Comparison of ENCODE assay signal across 9 mouse cellular contexts in genomic region chr19:47450261-47451137, GRCm38 (mm10). TPM values are rescaled to one million over a fixed set of nuclear protein-coding genes. Genes with fewer than 3 reads are reported as not detected.
DNase-seq lines count a peak whose midpoint lies in the region; ATAC-seq lines count a peak whose summit lies in the region.
"Had no signal": no experiment of that assay in that cellular context is flagged by ENCODE, and none has a peak within 500 bp of the region (broad histone marks: within the 10 kb centered on the region; RNA-seq: fewer than 3 reads in every experiment).

No protein-coding gene starts in this region.

- H3K9me3 ChIP-seq in midbrain, embryonic 11.5 days (ENCODE audit: control insufficient read depth, low read length) = no peaks in the 10 kb centered on the region
- H3K9me3 ChIP-seq in midbrain, embryonic 16.5 days (replicated peaks; ENCODE audit: control insufficient read depth, low read length, poor library complexity, severe bottlenecking) = no peaks in the 10 kb centered on the region
- no peaks in the 10 kb centered on the region for H3K9me3 ChIP-seq in stomach, embryonic 16.5 days (replicated peaks; ENCODE audit: control insufficient read depth, low read length)

- 13% methylated on average over 8 of the region's 8 CpGs for WGBS in midbrain, embryonic 11.5 days
- 27% methylated on average over 8 of the region's 8 CpGs for WGBS in midbrain, embryonic 16.5 days
- 39% methylated on average over 8 of the region's 8 CpGs for WGBS in stomach, embryonic 16.5 days

- ATAC-seq in CD4-positive, CD25-positive, alpha-beta regulatory T cell, adult 4 months = no peak
- ATAC-seq in midbrain, embryonic 11.5 days (ENCODE audit: low FRiP score) = peak; percentile 44; the same call in 1 of the 2 replicates
- no peak for ATAC-seq in midbrain, embryonic 16.5 days
- peak; percentile 42; the same call in 1 of the 2 replicates for ATAC-seq in stomach, embryonic 16.5 days (ENCODE audit: insufficient read depth, low FRiP score)

- H3K27me3 ChIP-seq in midbrain, embryonic 11.5 days (ENCODE audit: control insufficient read depth, insufficient read depth, low read length) = no peaks in the 10 kb centered on the region
- H3K27me3 ChIP-seq in midbrain, embryonic 16.5 days (ENCODE audit: control insufficient read depth, insufficient read depth, low read depth, low read length) = no peaks in the 10 kb centered on the region
- no peaks in the 10 kb centered on the region for H3K27me3 ChIP-seq in stomach, embryonic 16.5 days (ENCODE audit: control insufficient read depth, insufficient read depth, low read length)

- peak; percentile 57 for DNase-seq in CD4-positive, CD25-positive, alpha-beta regulatory T cell, adult 2 months (ENCODE audit: low read depth, low spot score)
- DNase-seq in midbrain, embryonic 11.5 days (ENCODE audit: low spot score, missing footprints) = no peak
- DNase-seq in induced T-regulatory cell, adult 2 months (ENCODE audit: low read depth) = peak; percentile 38
- no peak for DNase-seq in lung, postnatal 36 days
- no peak for DNase-seq in adrenal gland, postnatal 36 days

- no peaks in the 10 kb centered on the region for H3K36me3 ChIP-seq in midbrain, embryonic 11.5 days (ENCODE audit: control insufficient read depth, insufficient read depth, low read length)
- H3K36me3 ChIP-seq in midbrain, embryonic 16.5 days (ENCODE audit: control insufficient read depth, insufficient read depth, low read length) = no peaks in the 10 kb centered on the region
- H3K36me3 ChIP-seq in stomach, embryonic 16.5 days (ENCODE audit: control insufficient read depth, insufficient read depth, low read length) = no peaks in the 10 kb centered on the region

- H3K27ac ChIP-seq in midbrain, embryonic 11.5 days (ENCODE audit: low read depth, low read length) = no peak overlapping the region
- no peak overlapping the region for H3K27ac ChIP-seq in midbrain, embryonic 16.5 days (ENCODE audit: low read length)
- H3K27ac ChIP-seq in stomach, embryonic 16.5 days (ENCODE audit: low read length) = peak overlapping the region; percentile 68
- H3K27ac ChIP-seq: left cerebral cortex, adult 2 months had no signal

- no peak overlapping the region for H3K4me3 ChIP-seq in midbrain, embryonic 11.5 days (ENCODE audit: low read depth, low read length)
- no peak overlapping the region for H3K4me3 ChIP-seq in midbrain, embryonic 16.5 days (ENCODE audit: low read depth, low read length)
- no peak overlapping the region for H3K4me3 ChIP-seq in stomach, embryonic 16.5 days (replicated peaks; ENCODE audit: low read length)
- H3K4me3 ChIP-seq: left cerebral cortex, adult 2 months had no signal

- peaks cover 15% of the 10 kb centered on the region for H3K4me1 ChIP-seq in midbrain, embryonic 11.5 days (ENCODE audit: control insufficient read depth, insufficient read depth, low read length)
- peaks cover 16% of the 10 kb centered on the region for H3K4me1 ChIP-seq in midbrain, embryonic 16.5 days (ENCODE audit: control insufficient read depth, insufficient read depth, low read length)
- H3K4me1 ChIP-seq in stomach, embryonic 16.5 days (ENCODE audit: control insufficient read depth, insufficient read depth, low read length) = peaks cover 68% of the 10 kb centered on the region

- no peak overlapping the region for H3K9ac ChIP-seq in midbrain, embryonic 11.5 days (ENCODE audit: low read length)
- no peak overlapping the region for H3K9ac ChIP-seq in midbrain, embryonic 16.5 days (ENCODE audit: low read depth, low read length)
- peak overlapping the region; percentile 20; the same call in 1 of the 2 replicates for H3K9ac ChIP-seq in stomach, embryonic 16.5 days (ENCODE audit: low read length)

- no peak overlapping the region for H3K4me2 ChIP-seq in midbrain, embryonic 11.5 days
- no peak overlapping the region for H3K4me2 ChIP-seq in midbrain, embryonic 16.5 days (ENCODE audit: low read length)
- H3K4me2 ChIP-seq in stomach, embryonic 16.5 days (ENCODE audit: low read depth, low read length) = no peak overlapping the region

RNA-seq across cellular contexts. Expression of gene Sh3pxd2a, which starts 13.7 kb away (rescaled TPM):
- 1 to 10 TPM in 1 of 2 experiments, under 1 TPM in 1; 0.60 to 1.9 TPM for polyA plus RNA-seq in CD4-positive, CD25-positive, alpha-beta regulatory T cell, adult 4 months (2017; shearing (Covaris generic))
- polyA plus RNA-seq in midbrain, embryonic 11.5 days (2014; fragmentation: Nextera tagmentation; extraction: Ambion mirVana) = 4.0 and 4.1 TPM in 2 replicates
- polyA plus RNA-seq in midbrain, embryonic 16.5 days (2015; fragmentation: Nextera tagmentation; extraction: Ambion mirVana) = 1.5 and 1.8 TPM in 2 replicates
- polyA plus RNA-seq in stomach, embryonic 16.5 days (2015; fragmentation: Nextera tagmentation; extraction: Ambion mirVana) = 6.3 and 6.6 TPM in 2 replicates
- 10 to 100 TPM; 46.5 to 65.9 TPM for total RNA-seq in adrenal gland, postnatal 36 days (2021)

Comparison
In these comparisons a context has a peak if more than half of its experiments do, and no peak if none do; other contexts are left out.
1. ATAC-seq: peak in midbrain, embryonic 11.5 days (single experiment) and stomach, embryonic 16.5 days (single experiment); none in CD4-positive, CD25-positive, alpha-beta regulatory T cell, adult 4 months (single experiment) and midbrain, embryonic 16.5 days (single experiment).
2. DNase-seq: peak in CD4-positive, CD25-positive, alpha-beta regulatory T cell, adult 2 months (single experiment) and induced T-regulatory cell, adult 2 months (single experiment); none in midbrain, embryonic 11.5 days (single experiment), lung, postnatal 36 days (single experiment) and adrenal gland, postnatal 36 days (0 of 2).